ENCODE assay signal across 12 mouse cellular contexts in genomic region chr5:110181716-110182115, GRCm38 (mm10). TPM values are rescaled to one million over a fixed set of nuclear protein-coding genes. Genes with fewer than 3 reads are reported as not detected.
DNase-seq lines count a peak whose midpoint lies in the region; ATAC-seq lines count a peak whose summit lies in the region.
"Had no signal": no experiment of that assay in that cellular context is flagged by ENCODE, and none has a peak within 500 bp of the region (broad histone marks: within the 10 kb centered on the region; RNA-seq: fewer than 3 reads in every experiment).

No protein-coding gene starts in this region.

- no peak overlapping the region for H3K4me2 ChIP-seq in kidney, embryonic 15.5 days
- H3K4me2 ChIP-seq: liver, embryonic 13.5 days; midbrain, embryonic 11.5 days had no signal

- WGBS in kidney, embryonic 15.5 days = 85% methylated on average over 5 of the region's 5 CpGs

- no peaks in the 10 kb centered on the region for H3K9me3 ChIP-seq in kidney, embryonic 15.5 days (replicated peaks)
- H3K9me3 ChIP-seq: liver, embryonic 13.5 days had no signal

- H3K4me1 ChIP-seq in kidney, embryonic 15.5 days = peaks cover 12% of the 10 kb centered on the region

- H3K36me3 ChIP-seq in kidney, embryonic 15.5 days = peaks cover 44% of the 10 kb centered on the region

- no peak for ATAC-seq in kidney, embryonic 15.5 days (replicated peaks; ENCODE audit: low FRiP score)

- DNase-seq in gastrocnemius, postnatal 25 days = peak; percentile 29
- no peak for DNase-seq in gastrocnemius, postnatal 10 days
- peak; percentile 7 to 52 for DNase-seq in kidney, postnatal 25 days
- DNase-seq in adrenal gland, postnatal 36 days = peak; percentile 49 to 57
- DNase-seq in skeletal muscle tissue, adult 2 months (ENCODE audit: low read depth, low spot score) = peak; percentile 52
- no peak for DNase-seq in frontal cortex, postnatal 25 days (ENCODE audit: low spot score in 2 of 2)
- DNase-seq: cerebellum, adult 9-10 months; left cerebral cortex, postnatal 4 days; liver, embryonic 13.5 days; right cerebral cortex, postnatal 14 days had no signal

- H3K27ac ChIP-seq in kidney, embryonic 15.5 days = no peak overlapping the region
- H3K27ac ChIP-seq: liver, embryonic 13.5 days had no signal

- H3K9ac ChIP-seq in kidney, embryonic 15.5 days = no peak overlapping the region
- H3K9ac ChIP-seq: liver, embryonic 13.5 days had no signal

- no peaks in the 10 kb centered on the region for H3K27me3 ChIP-seq in kidney, embryonic 15.5 days
- H3K27me3 ChIP-seq: liver, embryonic 13.5 days had no signal

- H3K4me3 ChIP-seq in kidney, embryonic 15.5 days (replicated peaks) = no peak overlapping the region
- H3K4me3 ChIP-seq: liver, embryonic 13.5 days had no signal

RNA-seq across cellular contexts. Expression of gene Golga3, which starts 5.2 kb away (rescaled TPM):
- total RNA-seq in gastrocnemius, postnatal 25 days (2021) = 10 to 100 TPM; 38.0 to 40.6 TPM
- total RNA-seq in gastrocnemius, postnatal 10 days (2021) = 10 to 100 TPM; 38.7 to 39.5 TPM
- polyA plus RNA-seq in kidney, embryonic 15.5 days (2015; fragmentation: Nextera tagmentation; extraction: Ambion mirVana) = 19.0 and 19.4 TPM in 2 replicates
- total RNA-seq in adrenal gland, postnatal 36 days (2021) = 10 to 100 TPM; 42.5 to 43.2 TPM

RNA-seq across cellular contexts. Expression of gene Chfr, which starts 46.1 kb away (rescaled TPM):
- total RNA-seq in gastrocnemius, postnatal 25 days (2021) = 10 to 100 TPM; 14.5 to 15.7 TPM
- 10 to 100 TPM; 14.9 to 21.0 TPM for total RNA-seq in gastrocnemius, postnatal 10 days (2021)
- polyA plus RNA-seq in kidney, embryonic 15.5 days (2015; fragmentation: Nextera tagmentation; extraction: Ambion mirVana) = 35.3 and 38.1 TPM in 2 replicates
- total RNA-seq in adrenal gland, postnatal 36 days (2021) = 10 to 100 TPM; 29.7 to 31.9 TPM

RNA-seq across cellular contexts. Expression of gene Ankle2, which starts 49.1 kb away (rescaled TPM):
- 10 to 100 TPM; 24.3 to 24.4 TPM for total RNA-seq in gastrocnemius, postnatal 25 days (2021)
- 10 to 100 TPM; 23.4 to 28.1 TPM for total RNA-seq in gastrocnemius, postnatal 10 days (2021)
- 29.7 and 32.2 TPM in 2 replicates for polyA plus RNA-seq in kidney, embryonic 15.5 days (2015; fragmentation: Nextera tagmentation; extraction: Ambion mirVana)
- total RNA-seq in adrenal gland, postnatal 36 days (2021) = 10 to 100 TPM; 43.7 to 44.9 TPM

Comparison
In these comparisons a context has a peak if more than half of its experiments do, and no peak if none do; other contexts are left out.
1. DNase-seq: peak in gastrocnemius, postnatal 25 days (single experiment), kidney, postnatal 25 days (2 of 2), adrenal gland, postnatal 36 days (2 of 2) and skeletal muscle tissue, adult 2 months (single experiment); none in gastrocnemius, postnatal 10 days (single experiment) and frontal cortex, postnatal 25 days (0 of 2).